Mouse (Mus musculus): ENCODE data around the gene Sgo2a.

DNA sequence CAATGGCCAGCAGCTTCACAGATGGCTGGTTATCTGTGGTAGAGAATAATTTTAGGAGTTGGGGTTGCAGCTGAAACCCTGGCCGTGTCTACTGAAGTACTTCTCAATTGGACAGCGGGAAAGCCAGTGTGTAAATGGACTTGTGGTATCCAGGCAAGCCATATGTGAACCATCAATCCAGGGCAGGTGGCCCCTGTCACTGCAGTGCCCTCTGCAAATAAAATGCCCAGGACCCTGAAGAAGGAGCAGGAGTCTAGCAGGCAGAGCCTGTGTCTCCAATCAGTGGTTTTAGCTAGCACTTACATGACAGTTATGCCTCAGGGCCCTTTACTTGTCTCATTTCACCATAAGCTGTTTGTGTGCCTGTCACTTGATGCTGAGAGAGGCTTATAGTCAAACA lies 76.6 kb downstream of the Sgo2a start:
- TF ChIP-seq CTCF (IDR thresholded peaks at IDR 0.05) (no peak), EP300 (IDR thresholded peaks at IDR 0.05) (no peak)
